Mouse (Mus musculus) liver, embryonic 14.5 days (tissue): ENCODE data around the gene Pnp. TPM values are rescaled to one million over a fixed set of nuclear protein-coding genes. Genes with fewer than 3 reads are reported as not detected.
"Not testable (repeated sequence)": the region's sequence is repeated elsewhere in the genome, so short reads cannot be mapped to it uniquely, and the experiment has no call there.

Source experiments
- ATAC-seq: fragments of 200-750 bp; cut with Nextera tagmentation; 2 replicates; pipeline ENCODE4 v1.8.0; 2017; ENCODE audit warnings: moderate number of reproducible peaks, mild to moderate bottlenecking, moderate library complexity; ENCODE audit not compliant: insufficient read depth
- DNase-seq, 3 experiments: peaks; one replicate each; pipeline ENCODE4 v3.0.0-alpha.2; 2012 to 2013; ENCODE audit warnings: low read depth in 3 of 3, low spot score in 3 of 3
- H3K27ac ChIP-seq: fragments of 300-500 bp; sonication (generic); 2 replicates; pipeline ENCODE4 v1.5.1; 2014; ENCODE audit warnings: moderate library complexity, mild to moderate bottlenecking, control low read depth, inconsistent platforms
- H3K27me3 ChIP-seq: fragments of 300-500 bp; sonication (generic); 2 replicates; pipeline ENCODE4 v1.6.1; 2014; ENCODE audit warnings: mild to moderate bottlenecking, low read length, moderate library complexity; ENCODE audit not compliant: control insufficient read depth, insufficient read depth
- H3K36me3 ChIP-seq: fragments of 300-500 bp; sonication (generic); replicated peaks from 2 replicates; pipeline ENCODE4 v1.6.1; 2014; ENCODE audit warnings: low read depth; ENCODE audit not compliant: control insufficient read depth, insufficient read depth
- H3K4me1 ChIP-seq, 2 experiments: fragments of 200-500 bp in 1 of 2; fragments of 300-500 bp in 1 of 2; sonication (generic) in 1 of 2; replicated peaks; 2 replicates each; pipeline ENCODE4 v1.6.1; 2012 to 2014; ENCODE audit warnings: antibody characterized with exemption in 1 of 2, inconsistent platforms in 1 of 2, low read length in 1 of 2; ENCODE audit not compliant: control insufficient read depth in 2 of 2, insufficient read depth in 2 of 2
- H3K4me2 ChIP-seq: fragments of 300-500 bp; sonication (generic); 2 replicates; pipeline ENCODE4 v1.6.1; 2014; ENCODE audit warnings: low read depth, mild to moderate bottlenecking, control low read depth, moderate library complexity
- H3K4me3 ChIP-seq, 2 experiments: fragments of 200-500 bp in 1 of 2; fragments of 300-500 bp in 1 of 2; sonication (generic) in 1 of 2; 2 replicates each; pipeline ENCODE4 v1.5.1; 2012 to 2014; ENCODE audit warnings: low read depth in 2 of 2, low read length in 2 of 2, mild to moderate bottlenecking in 2 of 2, control low read depth in 1 of 2, inconsistent platforms in 1 of 2, moderate library complexity in 1 of 2; ENCODE audit not compliant: insufficient read depth in 1 of 2
- H3K9ac ChIP-seq: fragments of 300-500 bp; sonication (generic); replicated peaks from 2 replicates; pipeline ENCODE4 v1.6.1; 2014; ENCODE audit warnings: mild to moderate bottlenecking, control low read depth, moderate library complexity
- H3K9me3 ChIP-seq: fragments of 300-500 bp; sonication (generic); 2 replicates; pipeline ENCODE4 v1.6.1; 2016; ENCODE audit warnings: low read length, mixed read lengths; ENCODE audit not compliant: control insufficient read depth
- CTCF ChIP-seq: IDR thresholded peaks from 2 replicates; pipeline ENCODE4 v1.5.1; 2016; ENCODE audit warnings: antibody characterized with exemption, low read depth, control low read depth
- EP300 ChIP-seq: IDR thresholded peaks from 2 replicates; pipeline ENCODE4 v1.6.1; 2016; ENCODE audit warnings: antibody characterized with exemption, low read depth
- whole genome bisulfite sequencing: fragments of 180-500 bp; shearing (Covaris S2); extraction: QIAGEN DNeasy Blood & Tissue Kit; methylation state at CpG from one replicate; pipeline ENCODE4 v1.1.7; 2014; ENCODE audit not compliant: insufficient replicate concordance; 5-methylcytosine and 5-hydroxymethylcytosine counted together
- polyA plus RNA-seq, 2 experiments: library from polyadenylated mRNA; depleted of rRNA in 1 of 2; stranded (reverse) in 1 of 2; unstranded in 1 of 2; fragments of >200 nt; fragmentation: Nextera tagmentation in 1 of 2; extraction: Ambion mirVana in 1 of 2; gene quantifications; 2 replicates each; pipeline versions ENCODE4 v1.2.1 to v1.2.3; 2012 to 2014

Gene Pnp
- polyA plus RNA-seq, 2 experiments = 81.4 to 87.0 TPM

- peak overlapping the region; percentile 2 to 38 for H3K4me3 ChIP-seq
- peak overlapping the region; percentile 60 for H3K4me2 ChIP-seq
- no peaks in the 10 kb centered on the region for H3K9me3 ChIP-seq
- ATAC-seq = peak; percentile 53; the same call in 1 of the 2 replicates
- TF ChIP-seq CTCF = no peak
- TF ChIP-seq EP300 = no peak
- no peaks in the 10 kb centered on the region for H3K36me3 ChIP-seq
- no peak overlapping the region for H3K27ac ChIP-seq
- H3K4me1 ChIP-seq = peaks cover 0 to 2% of the 10 kb centered on the region in 2 experiments; a peak in 1 of 4 replicates
- H3K9ac ChIP-seq = peak overlapping the region; percentile 9; the same call in 1 of the 2 replicates
- DNase-seq = peak; percentile 27 to 31 (median 28)
- H3K27me3 ChIP-seq = peaks cover 9% of the 10 kb centered on the region
- WGBS = 25% methylated on average over 19 of the region's 19 CpGs
Measured at GRCm38 (mm10) chr14:50895985-50896746, 34.7 kb upstream of the Pnp start.

GRCm38 (mm10) chr14:50896747-50897373 is 34.0 kb upstream of the Pnp start:
- ATAC-seq = 0 out of 2 replicates have a peak, but pooled peaks have one; percentile 18
- no peak for TF ChIP-seq CTCF
- no peak for TF ChIP-seq EP300
- Histone ChIP-seq H3K36me3 (no peaks in the 10 kb centered on the region), H3K9me3 (no peaks in the 10 kb centered on the region), H3K27ac (no peak overlapping the region), H3K9ac (no peak overlapping the region), H3K4me1 (peaks cover 0 to 2% of the 10 kb centered on the region in 2 experiments; a peak in 1 of 4 replicates), H3K27me3 (peaks cover 9% of the 10 kb centered on the region), H3K4me2 (peak overlapping the region; percentile 60), H3K4me3 (peak overlapping the region; percentile 2 to 38)
- WGBS = 21% methylated on average over 23 of the region's 23 CpGs
- no peak for DNase-seq

GRCm38 (mm10) chr14:50897374-50897765 is 33.5 kb upstream of the Pnp start, which contains the start of gene Klhl33:
Gene Klhl33, minus strand, starts transcription at chr14:50897507.
- Histone ChIP-seq H3K36me3 (no peaks in the 10 kb centered on the region), H3K4me2 (peak within 1 kb of the TSS; percentile 60), H3K9ac (peak within 1 kb of the TSS; percentile 9; the same call in 1 of the 2 replicates), H3K27me3 (peaks cover 9% of the 10 kb centered on the region), H3K9me3 (no peaks in the 10 kb centered on the region), H3K27ac (no peak within 1 kb of the TSS), H3K4me3 (peak within 1 kb of the TSS; percentile 2 to 38), H3K4me1 (peaks cover 0 to 2% of the 10 kb centered on the region in 2 experiments; a peak in 1 of 4 replicates)
- TF ChIP-seq EP300 (no peak), CTCF (no peak)
- DNase-seq (no peak), ATAC-seq (no peak)
- WGBS = 34% methylated on average over 7 of the region's 7 CpGs

- not testable (repeated sequence) for H3K9me3 ChIP-seq, H3K27me3 ChIP-seq, H3K4me1 ChIP-seq, H3K4me2 ChIP-seq, H3K4me3 ChIP-seq, H3K27ac ChIP-seq, DNase-seq, ATAC-seq, H3K36me3 ChIP-seq, H3K9ac ChIP-seq
- 21% methylated on average over 2 of the region's 2 CpGs for WGBS
Measured at GRCm38 (mm10) chr14:50897992-50898391, 32.9 kb upstream of the Pnp start.
